Mouse (Mus musculus): ENCODE data around the gene Tmem248.

Gene Tmem248

DNA sequence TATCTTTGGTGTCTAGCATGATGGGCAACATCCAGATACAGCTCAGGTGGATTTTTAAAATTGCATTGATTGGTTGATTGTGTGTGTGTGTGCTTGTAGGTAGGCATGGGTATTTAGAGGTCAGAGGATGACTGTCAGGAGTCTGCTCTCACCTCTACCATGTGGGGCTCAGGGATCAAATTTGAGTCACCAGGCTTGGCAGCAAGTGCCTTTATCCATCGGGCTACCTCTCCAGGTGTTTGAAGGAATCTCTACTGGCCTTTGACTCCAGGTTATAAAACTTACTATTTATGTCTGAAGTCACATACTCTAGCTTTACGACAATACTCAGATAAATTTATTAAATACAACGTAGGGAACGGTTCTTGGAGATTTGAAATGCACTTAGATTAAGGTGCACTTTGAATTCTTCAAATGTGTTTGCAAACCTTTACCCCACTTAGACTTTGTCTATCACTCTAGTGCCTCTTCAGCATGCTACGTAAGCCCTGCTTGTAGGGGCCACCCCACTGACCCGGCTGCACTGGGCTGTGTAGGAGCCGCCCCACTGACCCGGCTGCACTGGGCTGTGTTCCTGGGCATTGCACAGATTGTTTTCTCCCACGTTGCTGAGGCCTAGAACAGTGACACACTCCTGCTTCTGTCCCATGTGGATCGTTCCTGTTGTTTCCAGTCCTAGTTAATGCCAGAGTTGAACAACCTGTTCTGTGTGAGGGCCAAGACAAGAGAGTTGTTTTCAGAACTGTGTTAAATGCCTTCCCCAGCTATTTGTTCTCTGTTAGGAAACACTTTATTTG, 16.4 kb upstream of the Tmem248 start:
- DNase-seq (ENCODE audit: extremely low spot score, low read depth, low spot score), result no peak

DNA sequence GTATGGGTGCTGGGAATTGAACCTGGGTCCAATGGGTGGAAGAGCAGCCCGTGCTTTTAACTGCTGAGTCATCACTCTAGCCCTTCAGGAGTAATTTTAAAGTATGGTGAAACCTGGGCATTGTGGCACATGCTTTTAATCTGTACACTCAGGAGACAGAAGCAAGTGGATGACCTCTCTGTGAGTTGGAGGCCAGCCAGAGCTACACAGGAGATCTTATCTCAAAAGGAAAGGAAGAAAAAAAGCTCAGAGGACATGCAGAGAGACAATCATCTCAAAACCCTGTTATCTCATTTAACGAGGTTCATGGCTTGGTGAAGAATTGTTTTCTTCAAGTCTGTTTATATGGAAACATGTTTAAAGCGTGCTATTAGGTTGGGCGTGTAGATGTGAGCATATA, 12.9 kb upstream of the Tmem248 start:
- DNase-seq (ENCODE audit: extremely low spot score, low read depth, low spot score), result no peak

GRCm38 (mm10) chr5:130204560-130204959, 12.3 kb upstream of the Tmem248 start:
- DNase-seq (ENCODE audit: extremely low spot score, low read depth, low spot score), result no peak

- no peak for DNase-seq (ENCODE audit: extremely low spot score, low read depth, low spot score)
Observed at GRCm38 (mm10) chr5:130205441-130206023, 11.3 kb upstream of the Tmem248 start.

DNA sequence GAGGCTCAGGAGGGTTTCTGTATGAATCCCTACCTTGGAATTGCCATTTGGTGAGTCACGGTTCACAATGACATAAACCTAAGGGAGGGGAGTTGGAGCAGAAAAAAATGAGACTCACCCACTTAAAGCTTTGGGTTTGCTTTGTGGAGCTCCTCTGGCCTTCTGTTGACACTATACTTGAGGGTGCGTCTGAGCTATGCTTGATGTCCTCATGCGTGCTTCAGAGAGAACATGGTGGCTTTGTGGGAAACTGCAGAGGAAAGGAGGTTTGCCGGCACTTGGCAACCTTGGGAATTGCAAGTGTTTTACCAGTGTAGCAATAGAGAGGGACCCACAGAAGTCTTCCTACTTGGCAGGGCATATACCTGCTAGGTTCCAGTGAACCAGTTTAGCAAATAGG, 9.6 kb upstream of the Tmem248 start:
- DNase-seq (ENCODE audit: extremely low spot score, low read depth, low spot score), result no peak

GRCm38 (mm10) chr5:130212956-130213355, 3.9 kb upstream of the Tmem248 start:
- DNase-seq (ENCODE audit: extremely low spot score, low read depth, low spot score), result no peak

- DNase-seq (ENCODE audit: extremely low spot score, low read depth, low spot score), result no peak
Observed at GRCm38 (mm10) chr5:130217406-130217805, 525 bp downstream of the Tmem248 start.

DNA sequence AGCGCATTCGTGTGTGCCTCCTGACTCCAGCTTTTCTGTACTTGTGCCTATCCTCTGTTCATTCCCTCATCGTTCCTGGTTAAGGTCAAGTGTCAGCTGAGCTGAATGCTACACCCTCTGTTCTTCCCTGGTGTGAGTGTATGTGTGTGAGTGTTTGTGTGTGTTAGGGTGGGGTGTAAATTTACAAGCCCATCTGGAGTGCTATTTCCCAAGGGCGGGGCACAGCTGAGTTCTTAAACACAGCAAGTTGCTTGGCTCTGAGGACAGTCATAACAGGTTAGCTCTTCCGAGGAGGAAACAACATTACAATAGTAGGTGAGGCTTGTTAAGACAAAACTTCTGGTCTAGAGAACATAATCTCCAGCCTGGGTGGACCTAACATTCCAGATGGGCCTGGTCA, 1.5 kb downstream of the Tmem248 start:
- DNase-seq (ENCODE audit: extremely low spot score, low read depth, low spot score), result no peak

DNA sequence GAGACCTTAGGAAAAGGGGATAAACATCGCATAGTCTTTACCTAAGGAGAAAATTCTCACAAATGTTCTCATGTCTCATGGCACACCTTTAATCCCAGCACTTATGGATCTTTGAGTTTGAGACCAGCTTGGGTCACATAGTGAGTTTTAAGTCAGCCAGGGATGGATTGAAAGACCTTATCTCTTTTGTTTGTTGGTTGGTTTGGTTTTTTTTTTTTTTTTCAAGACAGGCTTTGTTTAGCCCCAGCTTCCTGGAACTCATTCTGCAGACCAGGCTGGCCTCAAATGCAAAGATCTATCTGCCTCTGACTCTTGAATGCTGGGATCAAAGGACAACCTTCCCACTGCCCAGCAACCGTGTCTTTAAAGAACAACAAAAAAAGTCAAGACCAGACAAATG, 4.4 kb downstream of the Tmem248 start:
- no peak for DNase-seq (ENCODE audit: extremely low spot score, low read depth, low spot score)

- DNase-seq (ENCODE audit: extremely low spot score, low read depth, low spot score), result peak; percentile 14
Observed at GRCm38 (mm10) chr5:130221760-130222145, 4.9 kb downstream of the Tmem248 start.

DNA sequence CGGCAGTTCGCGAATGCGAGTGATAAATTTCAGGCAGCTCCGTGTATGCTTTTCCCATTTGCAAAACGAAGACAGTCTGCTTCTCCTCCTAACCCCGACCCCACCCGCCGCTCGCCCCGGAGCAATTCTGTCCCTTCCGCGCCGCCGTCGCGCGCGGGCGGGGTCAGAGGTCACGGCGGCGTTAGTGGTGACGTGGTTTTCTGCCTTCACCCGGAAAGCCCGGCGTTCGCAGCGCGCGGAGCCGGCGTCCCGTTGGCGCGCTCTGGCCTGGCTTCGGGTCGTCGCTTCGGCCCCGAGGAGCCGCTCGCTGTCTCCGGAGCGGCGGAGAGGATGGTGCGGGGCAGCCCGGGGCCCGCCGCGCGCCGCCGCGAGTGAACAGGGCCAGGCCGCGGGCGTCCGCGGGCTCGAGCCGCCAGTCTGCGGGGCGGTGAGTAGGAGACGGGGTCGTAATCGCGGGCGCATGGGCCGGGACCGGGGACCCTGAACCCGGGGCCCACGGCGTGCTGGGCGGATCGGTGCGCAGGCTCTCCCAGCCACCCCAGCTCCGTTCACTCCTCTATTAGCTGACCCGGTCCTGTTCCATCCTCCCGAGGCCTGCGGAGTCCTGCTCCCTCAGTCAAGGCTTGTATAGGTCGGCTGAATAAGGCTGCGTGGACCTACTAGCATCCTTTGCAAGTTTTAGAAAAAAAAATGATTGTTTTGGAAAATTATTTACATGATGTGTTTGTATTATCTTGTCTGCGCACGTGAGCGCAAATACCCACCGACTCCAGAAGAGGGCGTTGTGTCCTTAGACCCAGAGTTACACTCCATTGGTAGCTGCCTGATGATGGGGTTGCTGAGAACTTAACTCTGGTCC, 5.5 kb downstream of the Tmem248 start:
- DNase-seq (ENCODE audit: extremely low spot score, low read depth, low spot score), result peak; percentile 60

DNA sequence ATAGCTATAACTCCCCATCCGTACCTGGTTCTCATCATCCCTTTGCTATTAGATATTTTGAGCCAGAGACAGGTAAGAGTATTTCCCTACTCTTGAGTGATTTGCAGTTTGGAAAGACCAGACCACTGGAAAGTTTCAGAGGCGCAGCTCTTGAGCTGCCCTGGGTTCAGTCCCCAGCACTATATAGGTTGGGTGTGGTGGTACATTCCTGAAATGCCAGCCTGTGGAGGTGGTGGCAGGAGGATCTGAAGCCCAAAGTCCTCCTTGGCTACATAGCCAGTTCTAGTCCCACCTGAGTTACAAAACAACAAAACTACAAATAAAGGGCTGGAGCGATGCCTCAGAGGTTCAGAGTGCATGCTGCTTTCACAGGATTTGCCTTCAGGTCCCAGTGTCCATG, 9.9 kb downstream of the Tmem248 start:
- no peak for DNase-seq (ENCODE audit: extremely low spot score, low read depth, low spot score)

GRCm38 (mm10) chr5:130228120-130228519, 11.2 kb downstream of the Tmem248 start:
- DNase-seq (ENCODE audit: extremely low spot score, low read depth, low spot score), result no peak

DNA sequence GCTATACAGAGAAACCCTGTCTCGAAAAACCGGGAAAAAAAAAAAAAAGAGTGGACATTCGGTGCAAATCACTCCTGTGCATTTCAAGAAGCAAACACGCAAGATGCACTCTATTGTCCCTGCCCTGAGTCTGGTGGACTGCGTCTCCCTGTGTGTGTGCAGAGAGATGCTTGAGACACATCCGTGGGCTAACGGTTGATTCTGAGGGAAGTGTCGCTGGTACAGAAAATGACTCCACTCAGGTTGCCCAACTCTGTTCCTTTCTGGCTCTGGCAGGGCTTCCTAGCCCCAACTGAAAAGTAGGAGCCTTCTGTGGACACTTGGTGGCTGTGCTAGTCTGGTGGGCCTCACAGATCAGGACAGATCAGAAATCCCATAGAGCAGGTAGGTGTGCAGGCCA, 19.4 kb downstream of the Tmem248 start:
- DNase-seq (ENCODE audit: extremely low spot score, low read depth, low spot score), result no peak

DNA sequence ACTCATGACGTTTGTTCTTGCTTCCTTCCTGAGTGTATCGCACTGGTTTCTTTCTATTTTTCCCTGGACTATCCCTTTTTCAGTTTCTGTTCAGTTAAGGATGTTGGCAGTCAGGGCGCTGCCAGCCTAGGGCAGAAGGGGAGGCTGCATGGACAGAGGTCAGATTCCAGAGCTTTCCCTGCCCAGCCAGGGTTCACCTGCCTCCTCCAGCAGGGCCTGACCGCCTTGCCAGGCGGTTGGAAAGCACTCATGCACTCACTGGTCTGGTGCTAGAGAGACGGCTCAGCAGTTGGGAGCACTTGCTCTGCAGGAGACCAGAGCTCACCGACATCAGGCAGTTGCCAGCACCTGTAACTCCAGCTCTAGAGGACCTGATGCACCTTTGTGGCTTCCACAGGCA, 22.4 kb downstream of the Tmem248 start:
- DNase-seq (ENCODE audit: extremely low spot score, low read depth, low spot score), result no peak

DNA sequence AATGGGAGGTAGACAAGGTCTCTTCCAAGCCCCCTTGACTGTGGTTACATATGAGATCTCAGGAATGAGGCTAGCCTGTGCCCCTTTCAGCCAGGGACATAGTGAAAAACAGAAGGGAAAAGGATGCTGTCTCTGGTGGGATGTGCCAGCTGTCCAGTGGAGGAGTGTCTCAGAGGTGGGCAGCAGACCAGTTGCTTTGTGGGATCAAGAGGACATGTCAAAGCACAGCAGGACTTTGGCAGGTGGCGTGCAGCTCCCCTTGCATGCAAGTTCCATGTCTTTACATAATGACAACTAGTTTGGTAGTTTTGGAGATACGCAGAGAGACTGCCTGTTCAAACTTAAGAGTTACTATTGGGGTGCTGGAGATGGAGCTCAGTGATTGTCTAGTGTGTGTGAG, 23.0 kb downstream of the Tmem248 start:
- no peak for DNase-seq (ENCODE audit: extremely low spot score, low read depth, low spot score)

- DNase-seq (ENCODE audit: extremely low spot score, low read depth, low spot score), result no peak
Observed at GRCm38 (mm10) chr5:130241426-130241825, 24.5 kb downstream of the Tmem248 start.

- no peak for DNase-seq (ENCODE audit: extremely low spot score, low read depth, low spot score)
Observed at GRCm38 (mm10) chr5:130247823-130248222, 30.9 kb downstream of the Tmem248 start.

GRCm38 (mm10) chr5:130254164-130255016, 37.5 kb downstream of the Tmem248 start:
- DNase-seq (ENCODE audit: extremely low spot score, low read depth, low spot score), result no peak

DNA sequence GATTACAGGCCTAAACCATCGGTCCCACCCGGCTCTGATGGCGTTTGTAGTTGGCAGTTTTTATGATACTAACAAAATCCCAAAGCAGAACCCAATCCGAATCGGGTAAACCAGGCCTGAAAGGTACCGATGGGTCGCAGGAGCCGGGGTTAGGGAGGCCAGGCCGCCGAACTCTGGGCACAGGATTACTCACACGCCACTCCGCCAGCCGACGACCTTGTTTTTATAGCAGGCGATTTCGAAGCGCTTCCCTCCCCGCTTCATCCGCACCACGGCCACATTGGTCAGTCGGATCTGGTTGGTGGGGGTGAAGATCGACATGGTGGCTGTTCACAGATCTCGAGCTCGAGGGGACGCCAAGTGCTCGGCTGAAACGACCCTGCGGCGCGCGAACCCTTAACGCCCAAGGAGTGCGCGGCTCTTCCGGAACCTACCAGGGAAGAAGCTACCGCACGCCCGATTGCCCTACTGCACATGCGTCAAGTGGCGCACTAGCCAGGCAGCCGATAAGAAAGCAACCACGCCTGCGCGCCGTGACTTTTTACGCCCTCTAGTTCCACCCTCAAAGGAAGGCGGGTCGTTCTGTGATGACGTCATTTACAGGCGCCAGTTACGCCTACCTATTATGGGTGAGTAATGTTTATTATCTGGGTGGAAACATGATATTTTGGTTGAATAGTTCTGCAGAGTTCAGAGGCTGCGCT, 38.3 kb downstream of the Tmem248 start, which contains the start of the genes Sbds and Tyw1:
Gene Sbds (minus strand): TSS at position 514 of the 704 bp plus-strand sequence.
Gene Tyw1 (plus strand): TSS at position 603 of the 704 bp plus-strand sequence.
- peak; percentile 97 for DNase-seq (ENCODE audit: extremely low spot score, low read depth, low spot score)

All from hindlimb bud, embryonic 11.5 days (tissue).